Mouse (Mus musculus): ENCODE results near the gene Syn1. TPM values are rescaled to one million over a fixed set of nuclear protein-coding genes. Genes with fewer than 3 reads are reported as not detected.

Syn1 gene
- total and polyA plus RNA-seq, 3 experiments = 8.1 to 12.4 (median 12.2) TPM

- peak; percentile 41 for DNase-seq
These were observed 58.4 kb downstream of the Syn1 start for GRCm38 (mm10) chrX:20862105-20863065.

DNA sequence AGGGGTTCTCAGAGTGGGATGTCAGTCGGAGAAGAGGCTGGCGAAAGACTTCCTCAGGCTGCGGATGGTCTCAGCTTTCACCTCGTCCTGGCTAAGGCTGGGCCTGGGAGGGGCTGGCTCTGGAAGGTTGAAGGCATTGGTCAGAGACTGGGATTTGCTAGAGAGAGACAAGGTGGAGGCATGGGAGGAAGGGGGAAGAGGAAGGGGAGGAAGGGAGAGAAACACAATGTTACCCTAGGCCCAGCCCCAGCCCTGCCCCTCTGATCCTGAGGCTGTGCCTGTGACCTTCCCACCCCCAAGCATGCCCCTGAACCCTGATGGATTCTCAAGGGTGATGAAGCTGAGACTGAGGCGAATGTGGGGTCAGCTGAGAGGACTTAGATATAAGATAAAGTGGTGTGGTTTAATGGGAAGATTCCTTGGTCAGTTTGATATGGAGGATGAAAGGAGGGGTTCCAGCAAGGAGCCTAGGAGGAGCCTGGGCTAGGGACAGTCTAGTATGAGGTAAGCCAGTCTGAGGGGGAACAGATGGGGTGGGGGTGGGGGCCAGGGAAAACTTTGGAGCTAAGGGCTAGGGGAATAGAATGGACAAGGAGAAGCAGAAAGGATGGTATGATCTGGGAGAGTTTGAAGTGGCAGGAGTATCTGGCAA, 59.2 kb downstream of the Syn1 start:
- DNase-seq = no peak

- no peak for DNase-seq
These were observed 67.0 kb downstream of the Syn1 start for GRCm38 (mm10) chrX:20853794-20854193.

- DNase-seq = peak; percentile 93
These were observed 72.4 kb downstream of the Syn1 start for GRCm38 (mm10) chrX:20848256-20848984.

DNA sequence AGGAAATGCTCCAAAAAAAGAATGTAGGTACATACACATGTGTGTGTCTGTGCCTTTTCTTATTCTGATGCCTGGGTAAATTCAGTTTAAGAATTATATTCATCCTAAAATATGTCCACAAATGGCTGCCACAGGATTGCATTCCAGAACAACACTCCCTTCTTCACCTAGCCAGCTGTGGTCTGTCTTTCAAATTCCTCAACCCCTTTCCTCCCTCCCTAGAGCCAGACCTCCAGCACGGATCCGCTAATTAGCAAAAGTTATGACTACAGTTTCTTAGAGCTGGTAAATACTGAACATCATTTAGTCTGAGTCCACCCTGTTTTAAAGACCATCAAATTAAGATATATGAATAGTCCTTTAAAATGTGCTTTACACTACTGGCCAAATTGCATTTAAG, 73.0 kb downstream of the Syn1 start:
- no peak for DNase-seq

GRCm38 (mm10) chrX:20847232-20847631, 73.6 kb downstream of the Syn1 start:
- no peak for DNase-seq

DNA sequence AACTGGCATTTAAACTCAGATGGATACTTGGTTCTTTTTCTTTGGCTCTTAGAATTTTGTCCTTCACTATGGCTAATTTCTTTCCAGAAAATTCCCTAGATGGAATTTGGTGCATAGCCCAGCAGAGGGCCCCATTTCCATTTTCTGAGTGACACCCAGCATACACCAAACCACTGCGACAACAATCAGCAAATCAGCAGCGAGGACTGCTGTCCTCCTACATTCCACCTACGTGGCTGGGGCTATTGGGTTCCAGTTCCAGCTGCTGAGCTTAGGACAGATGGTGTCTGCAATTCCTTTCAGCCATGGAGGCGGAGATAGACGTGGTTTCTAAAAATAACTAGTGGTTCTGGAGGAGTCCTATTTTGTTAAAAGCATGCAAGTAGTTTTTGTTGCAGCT, 91.9 kb downstream of the Syn1 start:
- DNase-seq = peak; percentile 59

GRCm38 (mm10) chrX:20819708-20820426, 100.9 kb downstream of the Syn1 start:
- DNase-seq = peak; percentile 75

GRCm38 (mm10) chrX:20819204-20819628, 101.6 kb downstream of the Syn1 start:
- DNase-seq = peak; percentile 87

GRCm38 (mm10) chrX:20816974-20817373, 103.8 kb downstream of the Syn1 start:
- DNase-seq = peak; percentile 71

Small RNA genes within 50 kb of the gene (microRNA-seq; reads per million reads assigned to microRNA genes)
- gene Gm24824 (0 reads per million in 2 experiments), gene Mir5617 (0.88 to 1.2 reads per million in 2 experiments)

Other genes starting within 250 kb of the Syn1 start
- 100 to 1,000 TPM; 145 to 176 TPM for gene Cdk16, start 233.1 kb downstream of the Syn1 start, total RNA-seq (2021)
- 244 and 254 TPM in 2 replicates for gene Cdk16, start 233.1 kb downstream of the Syn1 start, polyA plus RNA-seq (2012; rRNA removed)
- gene Usp11, start 217.1 kb downstream of the Syn1 start, total RNA-seq (2021) = 10 to 100 TPM; 23.4 to 25.5 TPM
- gene Usp11, start 217.1 kb downstream of the Syn1 start, polyA plus RNA-seq (2012; rRNA removed) = 13.6 and 14.7 TPM in 2 replicates
- gene Araf, start 123.2 kb downstream of the Syn1 start, total RNA-seq (2021) = 100 to 1,000 TPM; 120 to 133 TPM
- 229 and 248 TPM in 2 replicates for gene Araf, start 123.2 kb downstream of the Syn1 start, polyA plus RNA-seq (2012; rRNA removed)
- 10 to 100 TPM; 20.7 to 45.5 TPM for gene Timp1, start 50.8 kb downstream of the Syn1 start, total RNA-seq (2021)
- gene Timp1, start 50.8 kb downstream of the Syn1 start, polyA plus RNA-seq (2012; rRNA removed) = 34.9 and 39.0 TPM in 2 replicates
- 10 to 100 TPM; 11.6 to 12.1 TPM for gene Cfp, start 10.6 kb upstream of the Syn1 start, total RNA-seq (2021)
- 23.6 and 24.0 TPM in 2 replicates for gene Cfp, start 10.6 kb upstream of the Syn1 start, polyA plus RNA-seq (2012; rRNA removed)
- 10 to 100 TPM; 14.6 to 16.5 TPM for gene Elk1, start 29.6 kb upstream of the Syn1 start, total RNA-seq (2021)
- 34.3 and 35.0 TPM in 2 replicates for gene Elk1, start 29.6 kb upstream of the Syn1 start, polyA plus RNA-seq (2012; rRNA removed)
- 10 to 100 TPM; 35.9 to 42.6 TPM for gene Uxt, start 41.0 kb upstream of the Syn1 start, total RNA-seq (2021)
- 6.9 TPM in 2 replicates for gene Uxt, start 41.0 kb upstream of the Syn1 start, polyA plus RNA-seq (2012; rRNA removed)
- gene Zfp182, start 141.3 kb upstream of the Syn1 start, total RNA-seq (2021) = 1 to 10 TPM; 6.7 to 7.0 TPM
- gene Zfp182, start 141.3 kb upstream of the Syn1 start, polyA plus RNA-seq (2012; rRNA removed) = 0.13 and 0.22 TPM in 2 replicates
- not detected for gene Spaca5, start 147.4 kb upstream of the Syn1 start, total RNA-seq (2021)
- not detected in 2 replicates for gene Spaca5, start 147.4 kb upstream of the Syn1 start, polyA plus RNA-seq (2012; rRNA removed)
- gene Zfp300, start 168.5 kb upstream of the Syn1 start, total RNA-seq (2021) = 1 to 10 TPM; 1.5 to 2.5 TPM
- 0.03 and 0.08 TPM in 2 replicates for gene Zfp300, start 168.5 kb upstream of the Syn1 start, polyA plus RNA-seq (2012; rRNA removed)
- not detected for gene Ssxa1, start 194.8 kb upstream of the Syn1 start, total RNA-seq (2021)
- gene Ssxa1, start 194.8 kb upstream of the Syn1 start, polyA plus RNA-seq (2012; rRNA removed) = not detected in 2 replicates

Data from adrenal gland, adult 2 months (tissue).